Mouse (Mus musculus) spleen, adult 2 months (tissue): ENCODE data around the gene Sec61a1.

ENCODE experiments used
- CTCF ChIP-seq: fragments of 200-500 bp; IDR thresholded peaks from 2 replicates; pipeline ENCODE4 v1.5.1; 2011; ENCODE audit warnings: mild to moderate bottlenecking, inconsistent platforms; ENCODE audit not compliant: insufficient read depth, insufficient read length, insufficient replicate concordance; ENCODE audit errors: extremely low read depth
- POLR2A ChIP-seq: fragments of 200-500 bp; IDR thresholded peaks from 2 replicates; pipeline ENCODE4 v1.6.1; 2011; ENCODE audit warnings: low read depth, low read length, inconsistent platforms

- TF ChIP-seq CTCF (no peak), POLR2A (no peak)
Measured at GRCm38 (mm10) chr6:88483111-88483510, 35.6 kb downstream of the Sec61a1 start.
